Mouse (Mus musculus): ENCODE measurements around the gene H3f3b.

The H3f3b gene

DNA sequence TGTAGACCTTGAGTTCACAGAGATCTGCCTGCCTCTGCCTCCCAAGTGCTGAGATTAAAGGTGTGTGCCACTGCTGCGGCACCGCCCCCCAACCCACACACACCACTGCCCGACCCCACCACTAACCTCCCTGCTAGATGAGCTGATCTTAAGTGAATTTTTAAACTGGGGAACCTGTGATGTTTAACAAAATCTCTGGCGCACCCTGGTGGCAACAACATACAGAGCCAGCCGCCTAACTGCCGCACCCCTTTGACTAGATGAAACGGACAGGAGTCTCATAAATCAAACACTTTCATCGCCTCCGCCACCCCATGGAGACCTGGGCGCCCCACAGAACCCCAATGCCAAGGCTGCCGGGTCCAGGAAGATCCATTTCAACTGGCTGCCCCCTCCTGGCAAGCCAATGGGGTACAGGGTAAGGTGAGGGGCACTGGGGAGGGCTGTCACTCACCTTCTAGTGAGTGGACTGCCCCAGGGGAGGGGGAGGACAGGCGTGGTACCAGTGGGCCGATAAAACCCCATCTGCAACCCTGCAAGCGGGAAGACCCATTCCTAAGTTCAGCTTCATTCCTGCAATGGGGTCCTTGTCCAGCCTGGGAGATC lies 28.1 kb downstream of the H3f3b start:
- peak; percentile 71 for DNase-seq (ENCODE audit: low spot score)

DNA sequence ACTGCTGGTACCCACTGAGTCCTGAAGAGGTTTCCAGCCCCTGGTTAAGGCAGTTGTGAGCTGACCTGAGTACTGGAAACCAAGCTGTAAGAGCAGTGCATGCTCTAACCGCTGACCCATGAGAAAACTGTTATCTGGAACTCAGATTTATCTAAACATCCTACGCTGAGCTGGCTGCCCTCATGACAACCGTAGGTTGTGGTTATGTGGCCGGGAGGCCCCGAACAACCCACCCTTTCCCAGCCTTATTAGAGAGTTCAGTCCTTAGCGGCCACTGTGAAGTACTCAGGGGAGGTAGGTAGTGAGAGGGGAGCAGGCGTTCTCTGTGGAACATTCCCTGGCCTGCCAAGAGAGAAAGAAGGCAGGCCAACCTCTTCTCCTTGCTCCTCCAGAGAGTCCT lies 28.7 kb downstream of the H3f3b start:
- DNase-seq (ENCODE audit: low spot score): no peak

DNA sequence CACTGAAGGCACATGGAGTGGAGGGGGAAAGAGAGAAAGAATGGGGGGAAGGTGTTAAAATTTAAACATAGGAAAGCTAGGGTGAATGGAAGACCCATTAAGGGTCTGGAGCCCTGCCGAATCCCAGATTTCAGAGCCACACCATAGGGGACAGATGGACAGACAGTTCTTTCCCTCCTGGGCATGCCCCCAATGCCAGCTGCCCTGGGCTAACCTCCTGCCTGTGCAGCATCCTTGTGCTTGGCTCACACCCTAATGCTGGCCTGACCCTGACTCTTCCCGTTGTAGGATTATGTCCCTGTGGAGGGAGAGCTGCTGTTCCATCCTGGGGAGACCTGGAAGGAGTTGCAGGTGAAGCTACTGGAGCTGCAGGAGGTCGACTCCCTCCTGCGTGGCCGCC lies 30.1 kb downstream of the H3f3b start:
- DNase-seq (ENCODE audit: low spot score): no peak

DNA sequence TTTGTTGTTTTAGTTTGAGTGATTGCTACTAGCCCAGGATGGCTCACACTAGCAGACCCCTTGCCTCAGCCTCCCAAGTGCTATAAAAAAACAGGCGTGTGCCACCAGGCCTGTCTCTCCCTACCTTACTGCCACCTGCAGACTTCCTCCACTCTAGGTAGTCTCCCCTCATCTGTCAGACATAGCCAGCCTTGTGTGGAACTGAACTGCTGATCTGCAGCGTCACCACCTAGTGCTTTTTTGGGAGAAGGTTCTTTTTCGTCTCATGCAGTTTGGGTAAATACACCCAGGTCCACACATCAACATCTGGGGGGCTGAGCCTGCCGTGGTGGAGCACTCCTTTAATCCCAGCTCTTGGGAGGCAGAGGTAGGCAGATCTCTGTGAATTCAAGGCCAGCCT lies 30.7 kb downstream of the H3f3b start:
- DNase-seq (ENCODE audit: low spot score): no peak

DNA sequence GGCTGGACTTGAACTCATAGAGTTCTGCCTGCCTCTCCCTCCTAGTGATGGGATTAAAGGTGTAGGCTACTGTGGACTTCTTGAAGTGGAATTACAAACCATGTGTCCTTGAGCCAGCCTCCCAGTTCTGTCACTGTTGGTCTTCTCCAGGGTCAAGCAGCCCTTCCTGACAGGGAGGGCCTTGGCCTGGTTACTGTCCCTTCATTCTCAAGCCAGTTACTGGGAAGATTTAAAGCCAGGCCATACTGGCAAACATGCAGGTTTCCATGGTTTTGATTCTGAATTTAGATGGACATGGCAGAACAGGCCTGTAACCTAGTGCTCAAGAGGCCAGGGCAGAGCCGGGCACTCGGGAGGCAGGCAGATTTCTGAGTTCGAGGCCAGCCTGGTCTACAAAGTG lies 32.5 kb downstream of the H3f3b start:
- DNase-seq (ENCODE audit: low spot score): no peak

DNA sequence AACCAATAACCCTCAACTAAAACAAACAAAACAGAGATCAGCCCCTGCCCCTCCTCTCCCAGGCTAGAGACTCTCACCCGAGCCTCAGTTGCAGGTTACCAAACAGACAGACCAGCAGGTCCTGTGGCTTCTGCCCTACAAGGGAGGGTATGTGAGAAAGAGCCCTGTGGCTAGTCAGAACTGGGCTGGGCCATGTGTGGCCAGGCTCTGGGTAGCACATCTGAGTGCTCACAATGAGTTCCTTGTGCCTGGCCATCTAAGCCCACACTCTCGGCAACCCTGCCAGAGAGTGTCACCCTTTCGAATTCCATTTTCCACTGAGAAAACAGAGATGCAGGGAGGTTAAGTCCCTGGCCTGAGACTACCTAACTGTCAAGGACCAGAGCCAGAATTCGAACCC lies 35.7 kb downstream of the H3f3b start:
- DNase-seq (ENCODE audit: low spot score): no peak

DNA sequence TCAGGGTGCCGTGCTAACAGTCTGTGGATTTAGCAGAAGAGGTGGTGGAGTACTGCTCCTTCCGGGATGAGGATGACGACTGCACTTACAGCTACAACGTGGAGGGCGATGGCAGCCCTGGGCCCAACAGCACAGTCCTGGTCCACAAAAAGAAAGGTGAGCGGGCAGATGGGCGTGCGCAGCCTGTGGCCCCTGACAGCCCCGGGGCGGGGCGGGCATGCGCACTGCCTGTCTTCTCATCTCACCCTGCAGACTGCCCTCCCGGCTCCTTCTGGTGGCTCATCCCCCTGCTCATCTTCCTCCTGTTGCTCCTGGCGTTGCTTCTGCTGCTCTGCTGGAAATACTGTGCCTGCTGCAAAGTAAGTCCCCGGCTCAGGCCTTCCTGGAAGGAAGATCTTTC lies 38.1 kb downstream of the H3f3b start:
- DNase-seq (ENCODE audit: low spot score): no peak

DNA sequence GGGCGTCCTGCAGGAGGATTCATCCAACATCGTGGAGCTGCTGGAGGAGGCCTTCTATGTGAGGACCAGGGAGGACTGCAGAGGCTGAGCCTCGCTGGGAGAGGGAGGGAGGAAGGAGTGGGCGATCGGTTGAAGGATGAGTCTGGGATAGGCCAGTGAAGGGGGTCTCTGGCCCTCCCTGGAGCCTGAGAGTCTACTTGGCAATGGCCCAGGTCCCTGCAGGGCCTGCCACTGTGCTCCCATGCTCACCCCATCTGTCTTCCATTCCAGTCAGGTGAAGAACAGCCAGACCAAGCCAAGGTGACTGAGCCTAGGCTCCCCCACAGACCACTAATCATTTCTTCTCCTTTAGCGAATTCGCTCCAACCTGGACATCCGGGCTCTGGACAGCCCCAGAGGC lies 44.5 kb downstream of the H3f3b start:
- DNase-seq (ENCODE audit: low spot score): no peak

DNA sequence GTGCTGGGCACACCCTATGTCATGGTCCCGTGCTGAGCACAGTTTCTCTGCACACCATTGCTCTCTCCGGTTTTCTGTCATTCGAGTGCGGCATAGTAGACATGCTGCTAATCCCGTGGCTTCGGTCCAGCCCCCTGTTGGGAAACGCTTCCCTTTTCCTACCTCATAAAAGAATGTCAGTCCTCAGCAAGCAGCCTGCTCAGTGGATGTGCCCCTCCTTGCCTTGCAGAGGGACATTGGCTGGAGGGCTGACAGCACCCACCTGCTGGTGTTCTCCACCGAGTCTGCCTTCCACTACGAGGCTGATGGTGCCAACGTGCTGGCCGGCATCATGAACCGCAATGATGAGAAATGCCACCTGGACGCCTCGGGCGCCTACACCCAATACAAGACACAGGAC lies 45.3 kb downstream of the H3f3b start:
- no peak for DNase-seq (ENCODE audit: low spot score)

DNA sequence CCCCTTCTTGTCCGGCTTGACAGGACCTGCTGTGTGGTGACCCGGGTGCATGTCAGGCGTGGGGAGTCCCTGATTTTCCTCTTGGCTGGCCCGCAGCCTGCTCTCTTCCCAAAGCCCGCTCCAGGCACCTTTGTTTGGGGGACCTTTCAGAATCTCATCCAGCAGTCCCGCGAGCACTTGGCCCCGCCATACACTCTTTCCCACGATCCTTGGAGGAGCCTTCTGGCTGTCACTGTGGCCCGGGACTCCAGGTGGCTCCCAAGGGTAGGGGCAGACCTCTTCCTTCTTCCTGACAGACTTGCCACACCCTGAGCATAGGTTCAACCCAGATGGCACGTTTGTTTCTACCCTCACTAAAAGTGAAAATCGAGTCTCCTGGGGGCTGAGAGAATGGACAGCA lies 52.2 kb downstream of the H3f3b start:
- DNase-seq (ENCODE audit: low spot score): no peak

DNA sequence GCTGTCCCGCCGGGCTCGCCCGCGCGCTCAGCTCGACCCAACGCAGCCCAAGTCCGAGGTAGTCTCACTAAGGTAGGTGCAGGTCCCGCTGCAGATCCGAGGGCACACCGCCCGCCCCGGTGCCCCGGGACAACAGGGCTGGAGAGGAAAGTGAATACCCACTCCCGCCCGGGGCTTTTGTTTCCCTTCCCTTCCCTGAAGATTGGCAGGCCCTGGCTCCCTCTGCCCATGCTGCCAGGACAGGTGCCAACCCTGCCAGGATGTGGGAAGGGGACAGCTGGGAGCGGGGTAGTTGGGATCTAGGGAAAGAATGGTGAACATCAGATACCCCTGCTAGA lies 52.7 kb downstream of the H3f3b start:
- DNase-seq (ENCODE audit: low spot score): no peak

DNA sequence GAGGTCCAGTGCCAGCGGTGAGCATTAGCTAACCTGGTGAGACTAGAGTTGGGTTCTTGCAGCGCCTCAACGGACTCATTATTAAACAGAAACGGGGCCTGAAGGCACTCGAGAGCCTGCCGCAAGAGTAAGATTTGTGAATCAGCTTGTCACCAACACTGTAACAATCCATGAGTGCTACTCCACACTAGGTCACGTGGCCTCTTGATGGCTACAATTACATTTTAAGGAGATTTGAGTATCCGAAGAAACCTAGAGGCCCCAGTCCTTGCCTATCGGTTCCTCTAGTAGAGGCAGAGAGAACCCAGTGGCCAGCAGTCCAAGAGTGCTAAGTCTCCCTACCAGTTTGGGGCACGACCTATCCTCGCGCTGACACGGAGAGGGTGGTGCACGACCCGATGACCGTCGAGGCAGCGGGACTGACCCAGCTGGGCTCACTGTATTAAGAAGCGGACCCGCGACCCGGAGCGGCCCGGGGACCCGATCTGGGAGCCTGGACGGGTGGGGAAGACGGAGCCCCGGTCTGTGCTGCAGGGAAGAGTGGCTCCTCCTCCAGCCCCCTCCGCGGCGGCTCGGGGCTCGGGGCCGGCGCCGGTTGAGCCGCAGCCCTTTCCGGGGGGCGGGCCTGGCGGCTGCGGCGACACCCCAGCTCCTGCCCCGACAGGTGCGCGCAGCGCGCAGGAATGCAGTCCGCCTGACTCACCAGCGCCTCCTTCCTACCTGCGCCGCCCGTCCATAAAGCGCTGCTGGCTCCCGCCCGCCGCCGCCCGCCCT lies 53.3 kb downstream of the H3f3b start, which contains the start of gene Itgb4:
Itgb4 (plus strand) TSS at position 401 of the 774 bp plus-strand sequence.
- peak; percentile 82 for DNase-seq (ENCODE audit: low spot score)

Measured in lung, postnatal 25 days (tissue).